Mouse (Mus musculus) liver, postnatal 0 days (tissue): ENCODE measurements around the gene F930015N05Rik. TPM values are rescaled to one million over a fixed set of nuclear protein-coding genes. Genes with fewer than 3 reads are reported as not detected.
A peak's percentile ranks its signal among the peaks of the same experiment; 100 is the strongest.

Experiments used
- ATAC-seq: fragments of 200-750 bp; cut with Nextera tagmentation; 2 replicates; pipeline ENCODE4 v1.8.0; 2017; ENCODE audit warnings: mild to moderate bottlenecking, moderate library complexity
- DNase-seq: peaks from one replicate; pipeline ENCODE4 v3.0.0-alpha.2; 2016
- H3K27ac ChIP-seq: fragments of 300-500 bp; sonication (generic); 2 replicates; pipeline ENCODE4 v1.5.1; 2014; ENCODE audit warnings: antibody characterized with exemption, moderate library complexity, mild to moderate bottlenecking, low read depth
- H3K27me3 ChIP-seq: fragments of 300-500 bp; sonication (generic); 2 replicates; pipeline ENCODE4 v1.6.1; 2014; ENCODE audit warnings: low read length, control low read depth, mixed read lengths; ENCODE audit not compliant: insufficient read depth
- H3K36me3 ChIP-seq: fragments of 300-500 bp; sonication (generic); replicated peaks from 2 replicates; pipeline ENCODE4 v1.6.1; 2014; ENCODE audit warnings: mild to moderate bottlenecking, control low read depth, low read length, moderate library complexity, mixed read lengths; ENCODE audit not compliant: insufficient read depth
- H3K4me1 ChIP-seq: fragments of 300-500 bp; sonication (generic); 2 replicates; pipeline ENCODE4 v1.6.1; 2014; ENCODE audit warnings: antibody characterized with exemption, mild to moderate bottlenecking, control low read depth; ENCODE audit not compliant: insufficient read depth
- H3K4me2 ChIP-seq: fragments of 300-500 bp; sonication (generic); 2 replicates; pipeline ENCODE4 v1.6.1; 2014; ENCODE audit warnings: low read depth, mild to moderate bottlenecking, low read length, moderate library complexity, mixed read lengths
- H3K4me3 ChIP-seq: fragments of 300-500 bp; sonication (generic); 2 replicates; pipeline ENCODE4 v1.5.1; 2014; ENCODE audit warnings: low read depth, low read length
- H3K9ac ChIP-seq: fragments of 300-500 bp; sonication (generic); replicated peaks from 2 replicates; pipeline ENCODE4 v1.6.1; 2014; ENCODE audit warnings: mild to moderate bottlenecking, moderate library complexity
- H3K9me3 ChIP-seq: fragments of 300-500 bp; sonication (generic); 2 replicates; pipeline ENCODE4 v1.6.1; 2016; ENCODE audit warnings: mild to moderate bottlenecking, control low read depth, low read length, mixed read lengths
- CTCF ChIP-seq: sonication (generic); IDR thresholded peaks from 2 replicates; pipeline ENCODE4 v1.5.1; 2016; ENCODE audit warnings: antibody characterized with exemption, low read depth
- EP300 ChIP-seq: IDR thresholded peaks from 2 replicates; pipeline ENCODE4 v1.6.1; 2016; ENCODE audit warnings: antibody characterized with exemption, low read depth, mild to moderate bottlenecking
- WGBS: fragments of 180-500 bp; shearing (Covaris S2); extraction: QIAGEN DNeasy Blood & Tissue Kit; methylation state at CpG from one replicate; pipeline ENCODE4 v1.1.7; 2014; ENCODE audit not compliant: insufficient replicate concordance; 5-methylcytosine and 5-hydroxymethylcytosine counted together
- polyA plus RNA-seq: library from polyadenylated mRNA; unstranded; fragments of >200 nt; fragmentation: Nextera tagmentation; extraction: Ambion mirVana; gene quantifications from 2 replicates; pipeline ENCODE4 v1.2.1, GENCODE M21; 2015

F930015N05Rik gene
- 0.08 and 0.09 TPM in 2 replicates for polyA plus RNA-seq

GRCm38 (mm10) chr11:64436412-64436727, at the start of gene F930015N05Rik:
F930015N05Rik (minus strand) TSS chr11:64436653.
- Histone ChIP-seq H3K9ac (peak within 1 kb of the TSS; percentile 57), H3K4me1 (peaks cover 13% of the 10 kb centered on the region), H3K4me2 (peak within 1 kb of the TSS; percentile 80), H3K4me3 (peak within 1 kb of the TSS; percentile 46), H3K27ac (peak within 1 kb of the TSS; percentile 30), H3K27me3 (peaks cover 30% of the 10 kb centered on the region), H3K9me3 (no peaks in the 10 kb centered on the region), H3K36me3 (no peaks in the 10 kb centered on the region)
- DNase-seq (no peak), ATAC-seq (no peak)
- no peak for TF ChIP-seq CTCF
- TF ChIP-seq EP300 = no peak
- WGBS = 2% methylated on average over 24 of the region's 24 CpGs

DNA sequence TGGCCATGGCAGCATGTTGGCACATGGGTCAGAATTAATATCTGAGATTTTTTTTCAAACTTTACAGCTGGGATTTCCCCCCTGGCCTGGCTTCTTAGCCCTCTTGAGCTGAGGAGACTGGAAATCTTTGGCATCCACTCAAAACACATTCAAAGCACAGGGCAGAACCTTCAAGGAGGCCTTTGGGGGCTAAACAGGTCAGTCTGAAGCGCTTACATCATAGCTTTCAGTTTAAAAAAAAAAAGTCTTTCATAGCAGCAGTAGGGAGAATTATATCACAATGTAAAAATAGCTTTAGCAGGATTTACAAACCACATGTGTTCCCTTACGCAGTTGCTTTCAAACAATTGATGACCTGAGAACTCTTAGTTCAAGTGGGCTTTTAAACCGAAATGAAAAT, 45.0 kb upstream of the F930015N05Rik start:
- no peak for ATAC-seq
- Histone ChIP-seq H3K9ac (no peak overlapping the region), H3K4me3 (no peak overlapping the region)

DNA sequence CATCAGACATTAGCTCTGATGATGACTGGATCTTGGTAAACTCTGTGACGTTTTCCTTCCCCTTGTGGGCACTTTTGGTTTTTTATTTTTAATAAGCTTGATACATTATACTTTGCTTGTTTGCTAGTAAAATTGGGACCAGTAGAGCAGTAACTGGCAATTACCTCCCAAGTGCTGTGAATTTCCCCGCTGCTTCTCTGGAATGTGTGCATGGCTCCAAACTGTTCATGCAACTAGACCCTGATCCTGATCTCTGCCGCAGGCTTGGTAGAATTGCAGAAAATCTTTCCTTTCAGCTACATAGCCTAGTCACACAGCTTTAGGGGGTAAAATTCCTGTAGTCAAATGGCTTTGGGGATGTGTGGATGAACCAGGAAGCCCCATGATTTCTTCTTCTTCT, 37.2 kb upstream of the F930015N05Rik start:
- 72% methylated on average over 3 of the region's 3 CpGs for whole genome bisulfite sequencing
- no peak for DNase-seq
- no peaks in the 10 kb centered on the region for H3K4me1 ChIP-seq

More for the DNA sequence above, 45.0 kb upstream of the F930015N05Rik start:
- Histone ChIP-seq H3K27ac (no peak overlapping the region), H3K27me3 (no peaks in the 10 kb centered on the region), H3K4me1 (no peaks in the 10 kb centered on the region), H3K36me3 (no peaks in the 10 kb centered on the region), H3K4me2 (no peak overlapping the region), H3K9me3 (no peaks in the 10 kb centered on the region)
- WGBS = 70% methylated on average over 3 of the region's 3 CpGs
- no peak for TF ChIP-seq EP300
- no peak for TF ChIP-seq CTCF
- no peak for DNase-seq

DNA sequence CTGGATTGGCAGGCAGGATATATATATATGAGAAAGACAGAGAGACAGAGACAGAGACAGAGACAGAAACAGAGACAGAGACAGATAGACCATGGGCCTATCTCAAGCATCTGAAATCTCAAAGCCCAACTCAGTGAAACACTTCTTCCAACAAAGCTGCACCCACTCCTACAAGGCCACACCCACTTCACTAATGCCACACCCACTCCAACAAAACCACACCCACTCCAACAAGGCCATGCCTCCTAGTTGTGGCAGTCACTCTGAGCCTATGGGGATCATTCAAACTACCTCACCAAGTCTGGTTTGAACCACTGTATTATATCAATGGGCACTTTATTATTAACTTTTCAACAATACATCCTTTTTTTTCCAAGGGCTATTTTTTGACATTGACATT, 34.2 kb upstream of the F930015N05Rik start:
- no peak overlapping the region for H3K27ac ChIP-seq
- no peak for ATAC-seq
- no peaks in the 10 kb centered on the region for H3K27me3 ChIP-seq
- no peaks in the 10 kb centered on the region for H3K36me3 ChIP-seq
- H3K9me3 ChIP-seq = no peaks in the 10 kb centered on the region
- H3K4me3 ChIP-seq = no peak overlapping the region
- DNase-seq = no peak
- no peak for TF ChIP-seq CTCF
- TF ChIP-seq EP300 = no peak
- no peak overlapping the region for H3K9ac ChIP-seq
- no peaks in the 10 kb centered on the region for H3K4me1 ChIP-seq
- no peak overlapping the region for H3K4me2 ChIP-seq

More for the DNA sequence above, 37.2 kb upstream of the F930015N05Rik start:
- Histone ChIP-seq H3K9me3 (no peaks in the 10 kb centered on the region), H3K27me3 (no peaks in the 10 kb centered on the region), H3K9ac (no peak overlapping the region), H3K27ac (no peak overlapping the region), H3K4me3 (no peak overlapping the region), H3K36me3 (no peaks in the 10 kb centered on the region), H3K4me2 (no peak overlapping the region)
- no peak for ATAC-seq
- TF ChIP-seq CTCF (no peak), EP300 (no peak)

GRCm38 (mm10) chr11:64468737-64469136, 32.3 kb upstream of the F930015N05Rik start:
- Histone ChIP-seq H3K27ac (no peak overlapping the region), H3K4me2 (no peak overlapping the region), H3K36me3 (no peaks in the 10 kb centered on the region), H3K27me3 (no peaks in the 10 kb centered on the region), H3K4me1 (no peaks in the 10 kb centered on the region), H3K4me3 (no peak overlapping the region), H3K9ac (no peak overlapping the region), H3K9me3 (no peaks in the 10 kb centered on the region)
- ATAC-seq (no peak), DNase-seq (no peak)
- TF ChIP-seq CTCF (no peak), EP300 (no peak)
- WGBS = 49% methylated on average over 4 of the region's 4 CpGs

DNA sequence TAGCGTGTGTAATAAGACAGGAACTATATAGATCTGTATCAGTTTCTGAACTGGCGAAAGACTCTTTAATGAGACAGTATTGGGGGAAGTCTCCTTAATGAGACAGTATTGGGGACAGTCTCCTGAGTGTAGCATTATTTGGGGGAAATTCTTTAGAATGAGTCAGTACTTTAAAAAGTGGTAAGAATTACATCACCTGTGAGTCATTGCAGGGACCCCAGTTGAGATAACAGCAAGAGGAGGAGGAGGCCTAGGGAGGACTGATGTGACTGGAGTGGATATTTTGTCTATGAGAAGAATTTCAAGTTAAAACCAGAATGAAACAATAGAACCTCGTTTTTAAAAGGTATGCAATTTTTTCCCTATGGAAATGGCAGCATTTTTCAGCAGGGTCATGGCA, 25.3 kb upstream of the F930015N05Rik start:
- Histone ChIP-seq H3K27ac (no peak overlapping the region), H3K4me2 (no peak overlapping the region), H3K4me1 (no peaks in the 10 kb centered on the region), H3K36me3 (no peaks in the 10 kb centered on the region), H3K4me3 (no peak overlapping the region), H3K9me3 (no peaks in the 10 kb centered on the region), H3K9ac (no peak overlapping the region), H3K27me3 (no peaks in the 10 kb centered on the region)
- TF ChIP-seq CTCF (no peak), EP300 (no peak)
- ATAC-seq (no peak), DNase-seq (no peak)
- WGBS = 54% methylated on average over 3 of the region's 3 CpGs

GRCm38 (mm10) chr11:64448586-64449315, 12.3 kb upstream of the F930015N05Rik start:
- Histone ChIP-seq H3K27me3 (no peaks in the 10 kb centered on the region), H3K4me2 (no peak overlapping the region), H3K9me3 (no peaks in the 10 kb centered on the region), H3K9ac (no peak overlapping the region), H3K36me3 (no peaks in the 10 kb centered on the region), H3K27ac (no peak overlapping the region), H3K4me3 (no peak overlapping the region), H3K4me1 (no peaks in the 10 kb centered on the region)
- 67% methylated on average over 9 of the region's 9 CpGs for WGBS
- DNase-seq (no peak), ATAC-seq (no peak)
- TF ChIP-seq EP300 (no peak), CTCF (no peak)
